Mouse (Mus musculus) stomach, embryonic 16.5 days (tissue): ENCODE data around the gene A430005L14Rik. TPM values are rescaled to one million over a fixed set of nuclear protein-coding genes. Genes with fewer than 3 reads are reported as not detected.

Experiments used
- ATAC-seq: fragments of 200-750 bp; cut with Nextera tagmentation; 2 replicates; pipeline ENCODE4 v1.8.0; 2017; ENCODE audit warnings: moderate number of reproducible peaks, moderate TSS enrichment; ENCODE audit not compliant: insufficient read depth, low FRiP score
- H3K27ac ChIP-seq: fragments of 300-500 bp; sonication (generic); 2 replicates; pipeline ENCODE4 v1.5.1; 2014; ENCODE audit warnings: low read length
- H3K27me3 ChIP-seq: fragments of 300-500 bp; sonication (generic); 2 replicates; pipeline ENCODE4 v1.6.1; 2014; ENCODE audit warnings: low read length, control low read depth, mixed read lengths; ENCODE audit not compliant: control insufficient read depth, insufficient read depth
- H3K36me3 ChIP-seq: fragments of 300-500 bp; sonication (generic); 2 replicates; pipeline ENCODE4 v1.6.1; 2014; ENCODE audit warnings: low read length; ENCODE audit not compliant: control insufficient read depth, insufficient read depth
- H3K4me1 ChIP-seq: fragments of 300-500 bp; sonication (generic); 2 replicates; pipeline ENCODE4 v1.6.1; 2014; ENCODE audit warnings: low read length, control low read depth, mixed read lengths; ENCODE audit not compliant: control insufficient read depth, insufficient read depth
- H3K4me2 ChIP-seq: fragments of 300-500 bp; sonication (generic); 2 replicates; pipeline ENCODE4 v1.6.1; 2014; ENCODE audit warnings: low read depth, low read length, mixed read lengths
- H3K4me3 ChIP-seq: fragments of 300-500 bp; sonication (generic); replicated peaks from 2 replicates; pipeline ENCODE4 v1.5.1; 2014; ENCODE audit warnings: mild to moderate bottlenecking, low read length
- H3K9ac ChIP-seq: fragments of 300-500 bp; sonication (generic); 2 replicates; pipeline ENCODE4 v1.6.1; 2014; ENCODE audit warnings: low read length
- H3K9me3 ChIP-seq: fragments of 300-500 bp; sonication (generic); replicated peaks from 2 replicates; pipeline ENCODE4 v1.6.1; 2016; ENCODE audit warnings: low read length, control low read depth; ENCODE audit not compliant: control insufficient read depth
- WGBS: fragments of 180-500 bp; shearing (Covaris S2); extraction: QIAGEN DNeasy Blood & Tissue Kit; methylation state at CpG from one replicate; pipeline ENCODE4 v1.1.7; 2014; 5-methylcytosine and 5-hydroxymethylcytosine counted together
- polyA plus RNA-seq: library from polyadenylated mRNA; unstranded; fragments of >200 nt; fragmentation: Nextera tagmentation; extraction: Ambion mirVana; gene quantifications from 2 replicates; pipeline ENCODE4 v1.2.1, GENCODE M21; 2015

Gene A430005L14Rik
- polyA plus RNA-seq, 1 experiment from 2014 or later = 62.9 TPM

DNA sequence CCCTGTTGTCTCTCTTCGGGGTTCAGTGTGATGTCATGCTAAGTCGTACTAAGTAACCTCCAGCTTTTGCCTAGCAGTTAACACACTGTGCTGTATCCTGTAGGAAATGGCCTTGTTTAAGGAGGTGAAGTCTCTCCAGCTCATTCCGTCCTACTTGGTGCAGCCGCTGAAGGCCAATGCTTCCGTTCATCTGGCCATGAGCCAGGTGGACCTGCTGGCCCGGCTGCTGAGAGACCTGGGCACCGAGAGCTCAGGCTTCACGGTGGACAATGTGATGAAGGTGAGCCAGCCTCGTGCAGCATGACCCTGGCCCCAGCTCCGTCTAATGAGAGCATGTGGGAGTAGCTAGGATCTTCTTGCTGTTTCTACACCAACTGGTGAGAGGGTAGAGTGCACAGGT, 35.7 kb downstream of the A430005L14Rik start:
- Histone ChIP-seq H3K9ac (no peak overlapping the region), H3K4me1 (no peaks in the 10 kb centered on the region), H3K9me3 (no peaks in the 10 kb centered on the region), H3K27me3 (no peaks in the 10 kb centered on the region), H3K4me2 (no peak overlapping the region), H3K27ac (no peak overlapping the region), H3K36me3 (peaks cover 25% of the 10 kb centered on the region), H3K4me3 (no peak overlapping the region)
- ATAC-seq = no peak
- 91% methylated on average over 10 of the region's 10 CpGs for WGBS

- Histone ChIP-seq H3K27ac (no peak overlapping the region), H3K4me1 (no peaks in the 10 kb centered on the region), H3K27me3 (no peaks in the 10 kb centered on the region), H3K4me3 (no peak overlapping the region), H3K4me2 (no peak overlapping the region), H3K36me3 (peaks cover 19% of the 10 kb centered on the region), H3K9ac (no peak overlapping the region), H3K9me3 (no peaks in the 10 kb centered on the region)
- no peak for ATAC-seq
- 91% methylated on average over 8 of the region's 8 CpGs for whole genome bisulfite sequencing
Measured at GRCm38 (mm10) chr4:153993505-153993904, 36.5 kb downstream of the A430005L14Rik start.

GRCm38 (mm10) chr4:154005488-154005887, 48.5 kb downstream of the A430005L14Rik start:
- Histone ChIP-seq H3K27ac (no peak overlapping the region), H3K27me3 (no peaks in the 10 kb centered on the region), H3K4me1 (no peaks in the 10 kb centered on the region), H3K9me3 (no peaks in the 10 kb centered on the region), H3K9ac (no peak overlapping the region), H3K4me2 (no peak overlapping the region), H3K4me3 (no peak overlapping the region), H3K36me3 (peaks cover 3% of the 10 kb centered on the region; the same call in 1 of the 2 replicates)
- WGBS = 87% methylated on average over 5 of the region's 5 CpGs
- ATAC-seq = no peak

DNA sequence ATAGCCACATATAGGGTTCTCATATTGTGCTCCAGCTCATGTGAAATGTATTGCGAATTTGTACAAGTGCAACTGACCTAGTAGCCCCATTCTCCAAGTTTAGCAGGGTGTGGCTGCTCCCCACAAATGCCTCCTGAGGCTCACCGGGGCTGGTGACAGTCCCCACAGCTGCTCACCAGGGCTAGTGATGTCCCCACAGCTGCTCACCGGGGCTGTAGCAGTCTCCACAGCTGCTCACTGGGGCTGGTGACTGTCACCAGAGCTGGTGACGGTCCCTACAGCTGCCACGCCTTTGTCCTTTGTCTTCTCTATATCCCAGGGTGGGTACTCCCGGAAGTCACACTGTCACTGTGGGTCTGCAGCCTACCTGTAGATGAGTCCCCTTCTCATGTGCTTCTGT, 49.2 kb downstream of the A430005L14Rik start:
- Histone ChIP-seq H3K4me3 (no peak overlapping the region), H3K9ac (no peak overlapping the region), H3K36me3 (peaks cover 3% of the 10 kb centered on the region; the same call in 1 of the 2 replicates), H3K4me1 (no peaks in the 10 kb centered on the region), H3K4me2 (no peak overlapping the region), H3K27me3 (no peaks in the 10 kb centered on the region), H3K9me3 (no peaks in the 10 kb centered on the region), H3K27ac (no peak overlapping the region)
- ATAC-seq = no peak
- 85% methylated on average over 6 of the region's 6 CpGs for WGBS

DNA sequence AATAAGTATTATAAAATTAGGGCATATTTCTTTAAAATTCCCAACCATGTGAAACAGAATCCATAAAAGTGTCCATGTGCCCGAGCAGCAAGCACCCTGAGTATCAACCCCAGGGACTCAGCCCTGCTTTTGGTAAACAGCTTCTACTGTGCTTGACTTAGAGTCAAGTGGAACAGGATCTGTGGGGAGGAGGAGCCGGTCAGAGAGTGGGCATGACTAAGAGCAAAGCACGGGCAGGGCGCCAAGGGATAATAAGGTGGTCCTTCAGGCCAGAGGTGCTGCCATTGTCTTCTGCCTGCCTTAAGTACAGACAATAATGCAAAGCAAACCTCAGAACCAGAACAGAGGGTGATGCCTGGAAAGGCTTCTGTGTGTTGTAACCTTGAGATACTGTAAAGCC, 50.7 kb downstream of the A430005L14Rik start:
- Histone ChIP-seq H3K4me3 (no peak overlapping the region), H3K9me3 (no peaks in the 10 kb centered on the region), H3K4me1 (peaks cover 1% of the 10 kb centered on the region), H3K4me2 (no peak overlapping the region), H3K27ac (no peak overlapping the region), H3K27me3 (no peaks in the 10 kb centered on the region), H3K9ac (no peak overlapping the region), H3K36me3 (peaks cover 3% of the 10 kb centered on the region; the same call in 1 of the 2 replicates)
- WGBS = 73% methylated on average over 4 of the region's 4 CpGs
- no peak for ATAC-seq

GRCm38 (mm10) chr4:154010907-154011645, 54.0 kb downstream of the A430005L14Rik start:
- no peak overlapping the region for H3K27ac ChIP-seq

More at GRCm38 (mm10) chr4:154010907-154011645, 54.0 kb downstream of the A430005L14Rik start:
- 0 out of 2 replicates have a peak, but pooled peaks have one; percentile 22 for ATAC-seq
- WGBS = 27% methylated on average over 13 of the region's 13 CpGs
- 0 out of 2 replicates have a peak, but pooled peaks cover 3% of the 10 kb centered on the region for H3K36me3 ChIP-seq
- H3K27me3 ChIP-seq = no peaks in the 10 kb centered on the region
- H3K9me3 ChIP-seq = no peaks in the 10 kb centered on the region
- H3K9ac ChIP-seq = peak overlapping the region; percentile 97
- peak overlapping the region; percentile 98 for H3K4me3 ChIP-seq
- peak overlapping the region; percentile 75 for H3K4me2 ChIP-seq
- peaks cover 14% of the 10 kb centered on the region for H3K4me1 ChIP-seq

Other genes with a start within 250 kb of the A430005L14Rik start
- gene Dffb, start 17.9 kb downstream of the A430005L14Rik start, polyA plus RNA-seq = 12.4 and 12.8 TPM in 2 replicates
- 12.0 and 13.9 TPM in 2 replicates for gene Cep104, start 18.0 kb downstream of the A430005L14Rik start, polyA plus RNA-seq
- gene Lrrc47, start 54.5 kb downstream of the A430005L14Rik start, polyA plus RNA-seq = 8.6 and 10.9 TPM in 2 replicates
- 58.7 and 63.0 TPM in 2 replicates for gene Smim1, start 69.0 kb downstream of the A430005L14Rik start, polyA plus RNA-seq
- gene Ccdc27, start 85.4 kb downstream of the A430005L14Rik start, polyA plus RNA-seq = not detected in 2 replicates
- 0.96 and 1.6 TPM in 2 replicates for gene Trp73, start 183.0 kb downstream of the A430005L14Rik start, polyA plus RNA-seq
- 35.8 and 38.6 TPM in 2 replicates for gene Wrap73, start 185.1 kb downstream of the A430005L14Rik start, polyA plus RNA-seq
- gene Tprgl, start 203.4 kb downstream of the A430005L14Rik start, polyA plus RNA-seq = 122 and 126 TPM in 2 replicates
- 25.2 and 25.6 TPM in 2 replicates for gene Megf6, start 213.5 kb downstream of the A430005L14Rik start, polyA plus RNA-seq